Mouse (Mus musculus) heart, embryonic 14.5 days (tissue): ENCODE measurements at regions not wholly inside any gene's neighbourhood (a gene's known extent, or its start where the extent isn't known, plus 50 kb on each side); places are given as distances from the start of the nearest gene placed in this dataset.

Experiments used
- ATAC-seq: fragments of 200-750 bp; cut with Nextera tagmentation; 2 replicates; pipeline ENCODE4 v1.8.0; 2017; ENCODE audit warnings: low read depth, moderate TSS enrichment; ENCODE audit not compliant: insufficient number of reproducible peaks, insufficient read depth, low FRiP score
- H3K27ac ChIP-seq, 2 experiments: fragments of 200-500 bp in 1 of 2; fragments of 300-500 bp in 1 of 2; sonication (generic) in 1 of 2; replicated peaks in 1 of 2; 2 replicates each; pipeline ENCODE4 v1.5.1; 2012 to 2014; ENCODE audit warnings: low read depth in 2 of 2, low read length in 2 of 2, control low read depth in 1 of 2, mild to moderate bottlenecking in 1 of 2, mixed read lengths in 1 of 2; ENCODE audit not compliant: control insufficient read depth in 1 of 2, insufficient read depth in 1 of 2
- H3K27me3 ChIP-seq: fragments of 300-500 bp; sonication (generic); 2 replicates; pipeline ENCODE4 v1.6.1; 2014; ENCODE audit warnings: mild to moderate bottlenecking, low read length, control low read depth; ENCODE audit not compliant: control insufficient read depth, insufficient read depth
- H3K36me3 ChIP-seq: fragments of 300-500 bp; sonication (generic); 2 replicates; pipeline ENCODE4 v1.6.1; 2014; ENCODE audit warnings: mild to moderate bottlenecking, control low read depth, low read length, mixed read lengths; ENCODE audit not compliant: control insufficient read depth, insufficient read depth
- H3K4me1 ChIP-seq, 2 experiments: fragments of 200-500 bp in 1 of 2; fragments of 300-500 bp in 1 of 2; sonication (generic) in 1 of 2; 2 replicates each; pipeline ENCODE4 v1.6.1; 2012 to 2014; ENCODE audit warnings: low read length in 2 of 2, control low read depth in 1 of 2, mixed read lengths in 1 of 2; ENCODE audit not compliant: control insufficient read depth in 2 of 2, insufficient read depth in 2 of 2
- H3K4me2 ChIP-seq: fragments of 300-500 bp; sonication (generic); 2 replicates; pipeline ENCODE4 v1.6.1; 2014; ENCODE audit warnings: mild to moderate bottlenecking, low read length
- H3K4me3 ChIP-seq, 2 experiments: fragments of 200-500 bp in 1 of 2; fragments of 300-500 bp in 1 of 2; sonication (generic) in 1 of 2; 2 replicates each; pipeline ENCODE4 v1.5.1; 2012 to 2014; ENCODE audit warnings: low read length in 2 of 2, mild to moderate bottlenecking in 2 of 2, control low read depth in 1 of 2, low read depth in 1 of 2, moderate library complexity in 1 of 2; ENCODE audit not compliant: control insufficient read depth in 1 of 2, insufficient read depth in 1 of 2
- H3K9ac ChIP-seq: fragments of 300-500 bp; sonication (generic); 2 replicates; pipeline ENCODE4 v1.6.1; 2014; ENCODE audit warnings: mild to moderate bottlenecking, low read length
- H3K9me3 ChIP-seq: fragments of 300-500 bp; sonication (generic); 2 replicates; pipeline ENCODE4 v1.6.1; 2016; ENCODE audit warnings: low read length, control low read depth; ENCODE audit not compliant: control insufficient read depth
- WGBS: fragments of 180-500 bp; shearing (Covaris S2); extraction: QIAGEN DNeasy Blood & Tissue Kit; methylation state at CpG from one replicate; pipeline ENCODE4 v1.1.7; 2014; 5-methylcytosine and 5-hydroxymethylcytosine counted together

- H3K4me2 ChIP-seq: no peak overlapping the region
- H3K9ac ChIP-seq: no peak overlapping the region
- WGBS: 43% methylated on average over 1 of the region's 1 CpGs
- no peak for ATAC-seq
- H3K27ac ChIP-seq: no peak overlapping the region
- no peaks in the 10 kb centered on the region for H3K9me3 ChIP-seq
- H3K4me3 ChIP-seq: no peak overlapping the region
- H3K36me3 ChIP-seq: no peaks in the 10 kb centered on the region
- no peaks in the 10 kb centered on the region for H3K27me3 ChIP-seq
- H3K4me1 ChIP-seq: no peaks in the 10 kb centered on the region; a peak in 1 of 4 replicates
These were observed 53.4 kb upstream of the Qrfpr start for GRCm38 (mm10) chr3:36275502-36275901.
